Mouse (Mus musculus) kidney, postnatal 0 days (tissue): ENCODE measurements at regions not wholly inside any gene's neighbourhood (a gene's known extent, or its start where the extent isn't known, plus 50 kb on each side); places are given as distances from the start of the nearest gene placed in this dataset.

Experiments used
- ATAC-seq: fragments of 200-750 bp; cut with Nextera tagmentation; replicated peaks from 2 replicates; pipeline ENCODE4 v1.8.0; 2017; ENCODE audit warnings: low read depth, moderate number of reproducible peaks, moderate TSS enrichment, moderate library complexity; ENCODE audit not compliant: low FRiP score
- DNase-seq: peaks from one replicate; pipeline ENCODE4 v3.0.0-alpha.2; 2016; ENCODE audit warnings: low spot score
- H3K27ac ChIP-seq: fragments of 300-500 bp; sonication (generic); 2 replicates; pipeline ENCODE4 v1.5.1; 2014; ENCODE audit warnings: mild to moderate bottlenecking
- H3K27me3 ChIP-seq: fragments of 300-500 bp; sonication (generic); 2 replicates; pipeline ENCODE4 v1.6.1; 2014; ENCODE audit warnings: low read length, mixed read lengths; ENCODE audit not compliant: insufficient read depth
- H3K36me3 ChIP-seq: fragments of 300-500 bp; sonication (generic); 2 replicates; pipeline ENCODE4 v1.6.1; 2014; ENCODE audit warnings: low read length, mixed read lengths; ENCODE audit not compliant: insufficient read depth
- H3K4me1 ChIP-seq: fragments of 300-500 bp; sonication (generic); replicated peaks from 2 replicates; pipeline ENCODE4 v1.6.1; 2014; ENCODE audit warnings: antibody characterized with exemption, low read length, mixed read lengths; ENCODE audit not compliant: insufficient read depth
- H3K4me2 ChIP-seq: fragments of 300-500 bp; sonication (generic); 2 replicates; pipeline ENCODE4 v1.6.1; 2014; ENCODE audit warnings: mild to moderate bottlenecking, low read length, moderate library complexity, mixed read lengths
- H3K4me3 ChIP-seq: fragments of 300-500 bp; sonication (generic); replicated peaks from 2 replicates; pipeline ENCODE4 v1.5.1; 2014; ENCODE audit warnings: low read depth, low read length
- H3K9ac ChIP-seq: fragments of 300-500 bp; sonication (generic); 2 replicates; pipeline ENCODE4 v1.6.1; 2014; ENCODE audit warnings: low read depth, low read length
- H3K9me3 ChIP-seq: fragments of 300-500 bp; sonication (generic); replicated peaks from 2 replicates; pipeline ENCODE4 v1.6.1; 2016; ENCODE audit warnings: low read length, inconsistent platforms, mixed read lengths
- CTCF ChIP-seq: IDR thresholded peaks from 2 replicates; pipeline ENCODE4 v1.5.1; 2016; ENCODE audit warnings: antibody characterized with exemption, low read depth, mild to moderate bottlenecking, moderate library complexity
- WGBS: fragments of 180-500 bp; shearing (Covaris S2); extraction: QIAGEN DNeasy Blood & Tissue Kit; methylation state at CpG from one replicate; pipeline ENCODE4 v1.1.7; 2014; 5-methylcytosine and 5-hydroxymethylcytosine counted together

GRCm38 (mm10) chr5:119434572-119434971 is 235.9 kb upstream of the Tbx3 start:
- Histone ChIP-seq H3K36me3 (no peaks in the 10 kb centered on the region), H3K4me1 (no peaks in the 10 kb centered on the region), H3K4me2 (no peak overlapping the region), H3K4me3 (no peak overlapping the region), H3K9me3 (no peaks in the 10 kb centered on the region), H3K27ac (no peak overlapping the region), H3K27me3 (no peaks in the 10 kb centered on the region), H3K9ac (no peak overlapping the region)
- TF ChIP-seq CTCF, result no peak
- ATAC-seq, result no peak
- WGBS, result 55% methylated on average over 7 of the region's 7 CpGs
- DNase-seq, result no peak

GRCm38 (mm10) chr5:119448494-119448893 is 222.0 kb upstream of the Tbx3 start:
- H3K9ac ChIP-seq, result no peak overlapping the region
- no peak overlapping the region for H3K4me2 ChIP-seq
- no peaks in the 10 kb centered on the region for H3K9me3 ChIP-seq
- 87% methylated on average over 4 of the region's 4 CpGs for WGBS
- DNase-seq (no peak), ATAC-seq (no peak)
- TF ChIP-seq CTCF, result no peak
- no peaks in the 10 kb centered on the region for H3K36me3 ChIP-seq
- H3K27ac ChIP-seq, result no peak overlapping the region
- 0 out of 2 replicates have a peak, but pooled peaks cover 5% of the 10 kb centered on the region for H3K4me1 ChIP-seq
- H3K27me3 ChIP-seq, result no peaks in the 10 kb centered on the region
- no peak overlapping the region for H3K4me3 ChIP-seq

DNA sequence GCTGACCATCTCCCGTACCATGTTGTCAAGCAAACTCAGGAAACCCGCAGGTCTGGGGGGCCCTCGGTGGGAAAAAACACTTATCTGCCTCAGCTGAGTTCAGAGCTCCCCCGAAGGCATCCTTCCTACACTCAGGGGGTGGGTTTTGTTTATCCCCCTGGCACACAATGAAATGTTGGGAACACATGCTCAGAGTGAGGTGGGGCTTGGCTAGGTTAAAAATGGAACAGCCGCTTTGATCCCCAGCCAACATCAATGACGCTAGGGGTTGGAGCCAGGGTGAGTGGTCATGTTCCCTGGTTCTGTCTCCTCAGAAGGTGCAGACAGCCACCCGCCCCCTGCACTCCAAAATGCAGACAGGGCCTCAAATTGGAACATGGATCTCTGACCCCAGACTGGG is 221.3 kb upstream of the Tbx3 start:
- Histone ChIP-seq H3K9me3 (no peaks in the 10 kb centered on the region), H3K27me3 (no peaks in the 10 kb centered on the region), H3K4me3 (no peak overlapping the region), H3K4me2 (no peak overlapping the region), H3K4me1 (0 out of 2 replicates have a peak, but pooled peaks cover 5% of the 10 kb centered on the region), H3K9ac (no peak overlapping the region), H3K36me3 (no peaks in the 10 kb centered on the region), H3K27ac (no peak overlapping the region)
- no peak for DNase-seq
- 55% methylated on average over 7 of the region's 7 CpGs for WGBS
- no peak for TF ChIP-seq CTCF
- no peak for ATAC-seq

DNA sequence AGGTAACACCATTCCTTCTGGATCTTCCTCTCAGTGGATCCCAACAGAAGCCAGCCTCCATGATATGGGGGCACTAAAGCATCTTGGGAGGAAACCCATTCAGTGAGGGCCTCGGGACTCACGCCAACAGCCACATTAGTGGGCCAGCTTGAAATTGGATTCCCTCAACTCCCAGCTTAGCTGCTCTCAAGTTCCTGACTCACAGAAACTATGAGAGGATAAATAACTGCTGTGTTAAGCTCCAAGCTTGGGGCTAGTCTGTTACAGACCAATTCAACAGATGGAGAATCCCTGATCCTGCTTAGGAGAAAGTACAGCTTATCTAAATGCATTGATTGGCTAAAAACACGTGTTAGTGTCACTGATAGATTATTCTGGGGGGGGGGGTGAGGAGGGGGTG is 210.7 kb upstream of the Tbx3 start:
- H3K4me1 ChIP-seq, result no peaks in the 10 kb centered on the region
- no peak for TF ChIP-seq CTCF
- H3K27me3 ChIP-seq, result no peaks in the 10 kb centered on the region
- ATAC-seq, result no peak
- H3K36me3 ChIP-seq, result no peaks in the 10 kb centered on the region
- H3K27ac ChIP-seq, result no peak overlapping the region
- DNase-seq, result no peak
- no peak overlapping the region for H3K4me2 ChIP-seq
- no peak overlapping the region for H3K9ac ChIP-seq
- WGBS, result 44% methylated on average over 3 of the region's 3 CpGs
- H3K4me3 ChIP-seq, result no peak overlapping the region
- no peaks in the 10 kb centered on the region for H3K9me3 ChIP-seq

DNA sequence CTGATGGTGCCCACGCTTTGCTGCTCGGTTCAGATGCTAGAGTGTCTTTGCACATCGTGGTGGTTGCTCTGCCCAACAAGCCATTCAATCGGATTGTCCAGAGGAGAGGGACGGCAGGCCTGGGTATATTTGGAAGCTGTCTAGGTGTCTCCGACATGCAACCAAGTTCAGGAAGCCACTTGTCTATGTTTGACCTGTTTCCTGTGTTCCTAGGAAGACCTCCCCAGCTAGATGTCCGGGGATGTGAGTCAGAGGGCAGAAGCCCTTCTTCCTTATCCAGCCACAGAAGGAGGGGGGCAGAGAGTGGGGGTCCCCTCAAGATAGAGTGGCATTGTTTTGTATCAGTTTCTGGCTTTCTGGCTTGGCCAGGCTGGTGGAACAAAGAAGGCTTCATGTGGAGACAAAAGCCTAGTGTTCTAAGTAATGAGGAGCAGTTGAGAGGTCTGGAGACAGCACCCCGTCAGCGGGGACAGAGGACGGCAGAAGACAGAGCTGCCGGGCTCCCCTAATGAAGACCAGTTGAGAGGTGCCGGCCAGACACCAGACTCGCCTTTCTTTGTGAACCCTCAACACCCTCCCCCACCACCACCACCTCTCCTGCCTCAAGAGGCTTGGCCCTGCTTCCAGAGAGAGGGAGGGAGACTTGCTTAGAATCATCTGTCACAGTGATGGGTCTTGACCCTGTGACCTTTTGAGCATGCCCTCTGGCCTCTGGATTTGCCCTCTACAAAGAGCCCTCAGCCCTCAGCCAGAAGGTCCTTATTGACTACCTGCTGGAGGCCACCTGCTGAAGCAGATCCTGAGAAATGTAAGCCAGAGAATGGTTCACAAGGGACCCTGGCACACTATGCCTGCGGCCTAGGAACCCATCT is 207.6 kb upstream of the Tbx3 start:
- TF ChIP-seq CTCF, result no peak
- H3K4me3 ChIP-seq, result no peak overlapping the region
- no peaks in the 10 kb centered on the region for H3K27me3 ChIP-seq
- no peak for DNase-seq
- no peaks in the 10 kb centered on the region for H3K9me3 ChIP-seq
- no peak overlapping the region for H3K9ac ChIP-seq
- H3K36me3 ChIP-seq, result no peaks in the 10 kb centered on the region
- WGBS, result 71% methylated on average over 14 of the region's 14 CpGs
- H3K4me2 ChIP-seq, result no peak overlapping the region
- no peak for ATAC-seq
- H3K27ac ChIP-seq, result no peak overlapping the region
- no peaks in the 10 kb centered on the region for H3K4me1 ChIP-seq

- no peak for TF ChIP-seq CTCF
- no peak for ATAC-seq
- 78% methylated on average over 4 of the region's 4 CpGs for WGBS
These were observed 205.9 kb upstream of the Tbx3 start for GRCm38 (mm10) chr5:119464553-119464952.

More at GRCm38 (mm10) chr5:119464553-119464952, 205.9 kb upstream of the Tbx3 start:
- H3K27ac ChIP-seq, result no peak overlapping the region
- DNase-seq, result no peak
- H3K4me1 ChIP-seq, result no peaks in the 10 kb centered on the region
- no peaks in the 10 kb centered on the region for H3K9me3 ChIP-seq
- no peak overlapping the region for H3K4me2 ChIP-seq
- no peak overlapping the region for H3K9ac ChIP-seq
- H3K27me3 ChIP-seq, result no peaks in the 10 kb centered on the region
- H3K36me3 ChIP-seq, result no peaks in the 10 kb centered on the region
- no peak overlapping the region for H3K4me3 ChIP-seq
